Mouse (Mus musculus) megakaryocyte, embryonic 14.5 days (primary cell): ENCODE measurements at regions not wholly inside any gene's neighbourhood (a gene's known extent, or its start where the extent isn't known, plus 50 kb on each side); places are given as distances from the start of the nearest gene placed in this dataset.

Experiments
- FLI1 ChIP-seq: IDR thresholded peaks from 2 replicates; pipeline ENCODE4 v1.6.1; 2012; ENCODE audit warnings: low read length, inconsistent platforms, mixed read lengths
- GATA1 ChIP-seq: IDR thresholded peaks from 3 replicates; pipeline ENCODE4 v1.6.1; 2012; ENCODE audit warnings: mixed read lengths, low read length, inconsistent platforms, borderline replicate concordance

- TF ChIP-seq GATA1 (no peak), FLI1 (no peak)
These were observed 197.6 kb upstream of the Spdye4c start for GRCm38 (mm10) chr2:128393401-128393800.
